Mouse (Mus musculus) CH12.LX (cell line): ENCODE data around the gene Gm42715. TPM values are rescaled to one million over a fixed set of nuclear protein-coding genes. Genes with fewer than 3 reads are reported as not detected.
A peak's percentile ranks its signal among the peaks of the same experiment; 100 is the strongest.

Experiments used
- DNase-seq: peaks from one replicate; pipeline ENCODE4 v3.0.0-alpha.2; 2013; ENCODE audit errors: extremely low read depth
- H3K27ac ChIP-seq: 2 replicates; pipeline ENCODE4 v1.5.1; 2012; ENCODE audit warnings: low read depth, mild to moderate bottlenecking, control low read depth, moderate library complexity; ENCODE audit not compliant: insufficient read depth
- H3K27me3 ChIP-seq: replicated peaks from 2 replicates; pipeline ENCODE3; 2012; ENCODE audit warnings: inconsistent platforms
- H3K36me3 ChIP-seq, 2 experiments: replicated peaks in 1 of 2; 2 replicates each; pipeline versions ENCODE3 to v1.6.1; 2012; ENCODE audit warnings: inconsistent platforms in 1 of 2, low read length in 1 of 2, mild to moderate bottlenecking in 1 of 2, mixed read lengths in 1 of 2, moderate library complexity in 1 of 2; ENCODE audit not compliant: control insufficient read depth in 1 of 2, insufficient read depth in 1 of 2
- H3K4me1 ChIP-seq, 2 experiments: 2 replicates each; pipeline ENCODE4 v1.6.1; 2012; ENCODE audit warnings: inconsistent platforms in 1 of 2, moderate library complexity in 1 of 2; ENCODE audit not compliant: insufficient read depth in 2 of 2, control insufficient read depth in 1 of 2
- H3K4me2 ChIP-seq: 2 replicates; pipeline ENCODE4 v1.6.1; 2012; ENCODE audit warnings: low read depth, mild to moderate bottlenecking, control low read depth; ENCODE audit not compliant: poor library complexity, insufficient read depth, severe bottlenecking
- H3K4me3 ChIP-seq, 3 experiments: fragments of 150-350 bp in 1 of 3; sonication (generic) in 1 of 3; replicated peaks in 1 of 3; 2 replicates each; pipeline versions ENCODE3 to v1.5.1; 2011 to 2012; ENCODE audit warnings: low read depth in 2 of 3, low read length in 2 of 3, mild to moderate bottlenecking in 2 of 3, moderate library complexity in 2 of 3, control low read depth in 1 of 3, improper control_type of control experiment in 1 of 3, inconsistent platforms in 1 of 3, mixed read lengths in 1 of 3; ENCODE audit not compliant: poor library complexity in 1 of 3
- H3K79me2 ChIP-seq: replicated peaks from 2 replicates; pipeline ENCODE4 v1.6.1; 2012; ENCODE audit warnings: mild to moderate bottlenecking, moderate library complexity; ENCODE audit not compliant: control insufficient read depth, poor library complexity, insufficient read depth, severe bottlenecking; ENCODE audit errors: extremely low read depth
- H3K9ac ChIP-seq: 2 replicates; pipeline ENCODE4 v1.6.1; 2012; ENCODE audit warnings: low read depth, mild to moderate bottlenecking, control low read depth, moderate library complexity; ENCODE audit not compliant: insufficient read depth
- H3K9me3 ChIP-seq: replicated peaks from 2 replicates; pipeline ENCODE3; 2012; ENCODE audit warnings: low read length, inconsistent platforms, mixed read lengths
- BHLHE40 ChIP-seq: IDR thresholded peaks from 2 replicates; pipeline ENCODE4 v1.6.1; 2011; ENCODE audit warnings: mild to moderate bottlenecking, low read depth, low read length, improper control_type of control experiment
- CHD1 ChIP-seq: IDR thresholded peaks from 2 replicates; pipeline ENCODE4 v1.6.1; 2012; ENCODE audit warnings: low read depth, low read length, improper control_type of control experiment, inconsistent platforms
- CHD2 ChIP-seq: IDR thresholded peaks from 2 replicates; pipeline ENCODE4 v1.6.1; 2011; ENCODE audit warnings: low read length, improper control_type of control experiment
- CTCF ChIP-seq, 2 experiments: IDR thresholded peaks in 1 of 2; conservative IDR thresholded peaks in 1 of 2; 2 replicates each; pipeline ENCODE4 v1.5.1; 2011 to 2012; ENCODE audit warnings: low read depth in 2 of 2, low read length in 2 of 2, improper control_type of control experiment in 1 of 2, inconsistent platforms in 1 of 2, mild to moderate bottlenecking in 1 of 2, moderate library complexity in 1 of 2
- ELF1 ChIP-seq: IDR thresholded peaks from 2 replicates; pipeline ENCODE4 v1.6.1; 2014; ENCODE audit warnings: low read depth, mild to moderate bottlenecking, inconsistent platforms, low read length, improper control_type of control experiment
- EP300 ChIP-seq: IDR thresholded peaks from 2 replicates; pipeline ENCODE4 v1.6.1; 2011; ENCODE audit warnings: low read length, improper control_type of control experiment
- IRF4 ChIP-seq: IDR thresholded peaks from 2 replicates; pipeline ENCODE4 v1.6.1; 2014; ENCODE audit warnings: low read depth, mild to moderate bottlenecking, inconsistent platforms, low read length, improper control_type of control experiment
- JUND ChIP-seq: conservative IDR thresholded peaks from 2 replicates; pipeline ENCODE4 v1.6.1; 2011; ENCODE audit warnings: low read depth, low read length, improper control_type of control experiment
- MAX ChIP-seq: IDR thresholded peaks from 2 replicates; pipeline ENCODE4 v1.6.1; 2011; ENCODE audit warnings: low read length, improper control_type of control experiment
- MEF2A ChIP-seq: IDR thresholded peaks from 2 replicates; pipeline ENCODE4 v1.6.1; 2014; ENCODE audit warnings: low read depth, mild to moderate bottlenecking, inconsistent platforms, low read length, improper control_type of control experiment, borderline replicate concordance
- MYC ChIP-seq: IDR thresholded peaks from 2 replicates; pipeline ENCODE4 v1.6.1; 2011; ENCODE audit warnings: low read depth, mild to moderate bottlenecking, improper control_type of control experiment, low read length
- NELFE ChIP-seq: IDR thresholded peaks from 2 replicates; pipeline ENCODE4 v1.6.1; 2011; ENCODE audit warnings: low read depth, low read length, improper control_type of control experiment
- POLR2A ChIP-seq: IDR thresholded peaks from 2 replicates; pipeline ENCODE4 v1.6.1; 2011; ENCODE audit warnings: low read depth, mild to moderate bottlenecking, improper control_type of control experiment, low read length
- RAD21 ChIP-seq: IDR thresholded peaks from 2 replicates; pipeline ENCODE4 v1.6.1; 2011; ENCODE audit warnings: low read depth, mild to moderate bottlenecking, low read length, improper control_type of control experiment, moderate library complexity
- RCOR1 ChIP-seq: conservative IDR thresholded peaks from 2 replicates; pipeline ENCODE4 v1.6.1; 2012; ENCODE audit warnings: low read depth, mild to moderate bottlenecking, inconsistent platforms, low read length, improper control_type of control experiment
- SMC3 ChIP-seq: IDR thresholded peaks from 2 replicates; pipeline ENCODE4 v1.6.1; 2011; ENCODE audit warnings: low read depth, low read length, improper control_type of control experiment
- TBP ChIP-seq: conservative IDR thresholded peaks from 2 replicates; pipeline ENCODE4 v1.6.1; 2011; ENCODE audit warnings: low read depth, low read length, improper control_type of control experiment
- USF1 ChIP-seq: IDR thresholded peaks from 2 replicates; pipeline ENCODE4 v1.6.1; 2014; ENCODE audit warnings: low read depth, mild to moderate bottlenecking, inconsistent platforms, low read length, improper control_type of control experiment
- USF2 ChIP-seq: conservative IDR thresholded peaks from 2 replicates; pipeline ENCODE4 v1.6.1; 2011; ENCODE audit warnings: low read depth, low read length, improper control_type of control experiment
- ZKSCAN1 ChIP-seq: IDR thresholded peaks from 2 replicates; pipeline ENCODE4 v1.6.1; 2012; ENCODE audit warnings: low read depth, inconsistent platforms, low read length, improper control_type of control experiment, borderline replicate concordance
- ZNF384 ChIP-seq: IDR thresholded peaks from 2 replicates; pipeline ENCODE4 v1.6.1; 2012; ENCODE audit warnings: low read depth, low read length, improper control_type of control experiment, inconsistent platforms
- dilution Hi-C: fragments of 300-500 bp; cut with MboI; formaldehyde crosslinking; loops from 2 replicates; pipeline ENCODE4 v1.14.3; 2020; ENCODE audit warnings: low sequenced_read_pairs; ENCODE audit not compliant: extremely low pct_unique_long_range_greater_than_20kb, extremely low pct_ligation_motif_present
- in situ Hi-C: fragments of 300-500 bp; cut with MboI; formaldehyde crosslinking; loops from 3 replicates; pipeline ENCODE4 v1.14.3; 2019; ENCODE audit warnings: low sequenced_read_pairs, low pct_ligation_motif_present, low pct_unique_long_range_greater_than_20kb, mixed read lengths
- polyA plus RNA-seq: library from polyadenylated mRNA; unstranded; fragments of >175 nt; gene quantifications from 2 replicates; pipeline ENCODE4 v1.2.1, GENCODE M21; 2012; ENCODE audit warnings: low read depth; ENCODE audit not compliant: insufficient read length
- total RNA-seq, 2 experiments: library from RNA; depleted of rRNA; stranded (reverse); fragments of 300-350 nt in 1 of 2; fragments of >200 nt in 1 of 2; gene quantifications; 2 replicates each; pipeline ENCODE4 v1.2.3; 2012 to 2014

Gene Gm42715
- total and polyA plus RNA-seq, 3 experiments: 5.8 to 14.1 (median 12.0) TPM

- TF ChIP-seq ZNF384 (0 out of 2 replicates have a peak, but pooled peaks have one; percentile 4), ELF1 (no peak), BHLHE40 (no peak), IRF4 (no peak)
- Histone ChIP-seq H3K27ac (no peak overlapping the region), H3K4me2 (no peak overlapping the region), H3K4me1 (no peaks in the 10 kb centered on the region), H3K9ac (no peak overlapping the region), H3K4me3 (no peak overlapping the region), H3K79me2 (no peaks in the 10 kb centered on the region), H3K36me3 (peaks cover 2 to 30% of the 10 kb centered on the region in 2 experiments), H3K27me3 (no peaks in the 10 kb centered on the region), H3K9me3 (no peaks in the 10 kb centered on the region)
- dilution Hi-C loops (no loop called here), in situ Hi-C loops (no loop called here)
- no peak for DNase-seq
Observed at GRCm38 (mm10) chr7:127497382-127497781, 22.0 kb upstream of the Gm42715 start.

DNA sequence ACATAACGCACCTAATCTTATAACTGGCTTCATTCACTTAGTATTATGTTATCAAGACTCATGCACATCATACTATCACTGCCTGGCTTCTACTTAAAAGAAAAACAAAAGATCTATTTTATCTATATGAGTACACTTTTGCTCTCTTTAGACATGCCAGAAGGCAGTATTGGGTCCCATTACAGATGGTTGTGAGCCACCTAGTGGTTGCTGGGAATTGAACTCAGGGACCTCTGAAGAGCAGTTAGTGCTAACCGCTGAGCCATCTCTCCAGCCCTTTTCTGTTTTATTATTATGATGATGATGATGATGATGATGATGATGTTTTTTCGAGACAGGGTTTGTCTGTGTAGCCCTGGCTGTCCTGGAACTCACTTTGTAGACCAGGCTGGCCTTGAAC lies 21.0 kb upstream of the Gm42715 start:
- Histone ChIP-seq H3K36me3 (peaks cover 2 to 26% of the 10 kb centered on the region in 2 experiments), H3K4me3 (no peak overlapping the region), H3K79me2 (no peaks in the 10 kb centered on the region), H3K9me3 (no peaks in the 10 kb centered on the region), H3K4me2 (no peak overlapping the region), H3K27me3 (no peaks in the 10 kb centered on the region), H3K9ac (no peak overlapping the region), H3K27ac (no peak overlapping the region), H3K4me1 (no peaks in the 10 kb centered on the region)
- dilution Hi-C loops: no loop called here
- TF ChIP-seq RCOR1 (no peak), CHD1 (no peak), CHD2 (no peak), USF2 (no peak), NELFE (no peak), ZKSCAN1 (no peak), ELF1 (no peak), SMC3 (peak; percentile 87), MAX (no peak), MYC (no peak), RAD21 (peak; percentile 80), EP300 (no peak), IRF4 (no peak), USF1 (no peak), TBP (no peak), MEF2A (no peak), JUND (0 out of 2 replicates have a peak, but pooled peaks have one; percentile 28), CTCF (conservative IDR thresholded peaks at IDR 0.05 in 1 of 2, IDR thresholded peaks at IDR 0.05 in 1 of 2; ENCODE audit: low read depth in 2 of 2, low read length in 2 of 2) (peak; percentile 23 to 84; a peak in 2 of 4 replicates), POLR2A (no peak)
- peak; percentile 57 for DNase-seq
- in situ Hi-C loops: no loop called here
